Mouse (Mus musculus) bone marrow macrophage, adult 2 months (primary cell): ENCODE measurements around the gene Soat2.

Experiments used
- CTCF ChIP-seq: IDR thresholded peaks from 2 replicates; pipeline ENCODE4 v1.5.1; 2012; ENCODE audit warnings: low read depth, mild to moderate bottlenecking, low read length, moderate library complexity
- POLR2A ChIP-seq: IDR thresholded peaks from 2 replicates; pipeline ENCODE4 v1.6.1; 2012; ENCODE audit warnings: mild to moderate bottlenecking, low read depth, low read length, borderline replicate concordance

GRCm38 (mm10) chr15:102110701-102111494 lies 39.4 kb upstream of the Soat2 start:
- TF ChIP-seq CTCF = no peak
- no peak for TF ChIP-seq POLR2A
